Mouse (Mus musculus): ENCODE results near the gene Sptb.
A peak's percentile ranks its signal among the peaks of the same experiment; 100 is the strongest.

The Sptb gene

DNA sequence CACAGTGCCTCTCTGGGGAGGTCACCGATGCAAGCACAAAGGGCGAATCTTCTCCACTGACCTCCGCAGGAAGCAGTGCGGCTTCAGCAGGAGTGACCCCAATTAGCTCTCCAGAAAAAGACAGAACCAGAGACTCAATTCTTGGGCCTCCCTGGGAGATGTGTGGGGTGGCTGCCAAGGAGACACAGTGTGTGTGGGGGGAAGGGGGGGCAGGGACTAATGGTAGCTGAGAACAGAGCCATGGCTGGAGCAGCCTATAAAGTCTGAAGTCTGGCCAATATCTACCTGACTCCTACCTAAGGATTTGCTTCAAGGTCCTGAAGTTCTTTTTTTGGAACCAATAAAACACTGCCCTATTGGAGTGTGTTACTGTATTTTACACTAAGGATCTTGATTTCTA is 105.8 kb downstream of the Sptb start:
- no peak for DNase-seq

DNA sequence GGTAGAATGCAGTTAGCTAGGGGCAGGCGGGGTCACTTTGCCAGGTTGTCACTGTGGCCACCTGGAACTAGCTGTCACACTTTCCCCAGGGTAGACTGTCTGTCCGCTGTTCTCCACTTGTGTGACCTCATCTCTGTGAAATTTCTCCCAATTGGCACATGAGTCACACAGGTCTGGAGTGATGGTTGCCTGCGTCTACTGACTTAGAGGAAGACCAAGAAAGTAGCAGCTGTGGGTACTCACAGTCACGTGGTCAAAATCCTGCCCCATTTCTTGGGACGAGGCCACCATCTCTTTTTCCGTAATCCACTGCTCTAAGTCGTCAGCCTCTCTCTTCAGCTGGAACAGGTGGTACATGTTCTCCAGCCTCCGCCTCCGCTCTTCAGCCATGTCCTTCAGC is 106.6 kb downstream of the Sptb start:
- DNase-seq, result no peak

DNA sequence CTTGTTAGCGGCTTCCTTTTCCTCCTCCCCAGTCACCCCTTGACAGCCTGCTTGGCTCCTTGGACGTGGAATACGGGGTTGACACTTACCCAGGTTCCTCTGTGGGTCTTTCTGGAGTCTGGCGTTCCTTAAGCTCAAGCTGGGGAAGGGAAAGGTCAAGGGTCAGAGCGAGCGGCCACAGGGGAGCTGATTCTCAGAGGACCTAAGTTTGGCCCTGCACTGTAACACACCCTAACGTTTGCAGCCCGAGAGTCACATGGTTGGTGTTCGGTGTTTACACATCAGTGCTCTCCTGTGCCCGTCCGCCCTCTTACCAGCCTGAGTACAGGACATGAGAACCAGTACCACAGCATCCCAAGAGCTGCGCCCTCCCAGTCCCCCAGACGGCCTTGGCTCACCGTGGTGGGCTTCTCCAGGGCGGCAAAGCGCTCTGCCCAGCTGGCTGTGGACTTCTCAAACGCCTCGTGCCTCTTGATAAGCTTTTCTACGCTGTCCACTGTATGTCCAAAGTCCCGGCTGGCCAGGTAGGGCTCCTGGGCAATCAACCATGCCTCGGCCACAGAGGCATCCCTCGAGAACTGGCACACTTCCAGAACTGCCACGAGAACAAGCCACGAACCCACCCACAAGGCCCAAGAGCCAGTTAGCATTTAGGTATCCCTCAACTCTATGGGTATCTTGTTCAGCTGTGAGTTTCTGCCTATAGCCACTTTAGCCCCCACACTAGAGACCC is 112.0 kb downstream of the Sptb start:
- peak; percentile 68 for DNase-seq

DNA sequence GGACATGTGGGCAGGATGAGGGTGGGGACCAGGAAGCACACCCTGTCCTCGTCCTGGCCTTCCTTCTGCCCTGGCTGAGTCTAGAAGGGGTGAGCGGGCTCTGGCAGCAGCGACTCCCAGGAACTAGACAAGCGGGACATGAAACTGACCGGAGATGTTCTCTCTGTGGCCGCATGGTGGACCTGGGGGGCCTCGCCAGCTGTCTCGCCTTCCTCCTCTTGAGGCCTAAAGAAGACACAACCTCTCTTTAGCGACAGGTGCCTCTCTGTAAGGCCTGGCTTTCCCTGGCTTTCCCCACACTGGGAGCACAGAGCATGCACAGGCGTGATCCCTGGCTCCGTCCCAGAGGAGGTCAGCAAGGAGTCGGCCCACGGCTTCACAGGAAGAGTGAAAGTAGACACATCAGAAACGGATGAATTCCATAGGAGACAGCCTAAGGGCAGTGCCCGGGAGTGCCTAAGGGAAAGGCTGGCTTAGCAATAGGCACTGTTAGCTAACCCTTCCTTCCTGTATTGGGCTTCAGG is 112.7 kb downstream of the Sptb start:
- DNase-seq, result peak; percentile 57

DNA sequence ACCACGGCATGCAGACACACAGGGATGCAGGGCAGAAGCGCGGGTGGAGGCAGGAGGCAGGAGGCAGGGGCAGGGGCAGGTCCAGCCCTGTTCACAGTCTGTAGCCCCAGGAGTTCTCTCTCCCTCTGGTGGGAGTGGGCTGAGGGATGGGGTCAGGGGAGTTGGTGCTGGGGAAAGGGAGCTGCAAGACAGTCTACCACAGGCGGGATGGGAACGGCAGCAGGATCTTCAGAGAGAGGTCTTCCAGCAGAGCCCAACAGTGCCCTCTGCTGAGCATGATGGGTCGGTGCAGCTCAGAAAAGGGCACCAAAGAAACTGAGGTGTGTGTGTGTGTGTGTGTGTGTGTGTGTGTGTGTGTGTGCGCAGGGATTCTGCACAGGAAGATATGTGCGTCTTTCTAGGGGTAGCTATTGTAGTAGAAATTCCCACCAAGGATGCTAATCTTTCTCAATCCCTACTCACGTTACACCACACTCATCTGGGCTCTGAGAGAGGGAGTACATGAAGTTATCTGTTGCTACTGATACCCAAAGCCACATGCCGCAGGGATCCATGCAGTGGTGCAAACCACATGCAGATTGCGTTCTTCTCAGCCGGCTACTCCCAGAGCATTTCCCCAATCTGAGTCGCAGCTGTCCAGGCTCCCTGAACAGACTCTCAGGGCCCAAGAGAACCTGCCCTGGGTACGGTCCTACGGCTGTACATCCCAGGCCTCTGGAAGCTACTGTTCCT is 113.9 kb downstream of the Sptb start:
- peak; percentile 52 for DNase-seq

GRCm38 (mm10) chr12:76595830-76596229 is 114.5 kb downstream of the Sptb start:
- DNase-seq, result no peak

DNA sequence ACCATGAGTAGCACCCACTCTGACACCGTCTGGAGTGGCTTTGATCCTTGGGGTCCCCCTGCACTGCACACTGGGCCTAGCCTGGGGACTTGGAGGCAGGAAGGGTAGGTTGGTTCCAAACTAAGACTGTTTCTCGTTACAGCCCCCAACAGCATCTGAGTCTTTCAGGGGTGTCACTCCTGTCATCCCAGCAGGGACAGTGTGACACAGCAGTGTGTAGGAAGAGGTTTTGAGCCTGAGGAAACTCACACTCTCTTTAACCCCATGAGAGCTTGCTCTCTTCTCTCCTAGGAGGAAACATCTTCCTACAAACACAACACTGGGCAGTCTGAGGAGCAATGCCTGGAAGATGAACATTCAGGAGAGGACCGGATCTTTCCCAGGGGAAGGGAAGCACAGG is 115.8 kb downstream of the Sptb start:
- DNase-seq, result no peak

DNA sequence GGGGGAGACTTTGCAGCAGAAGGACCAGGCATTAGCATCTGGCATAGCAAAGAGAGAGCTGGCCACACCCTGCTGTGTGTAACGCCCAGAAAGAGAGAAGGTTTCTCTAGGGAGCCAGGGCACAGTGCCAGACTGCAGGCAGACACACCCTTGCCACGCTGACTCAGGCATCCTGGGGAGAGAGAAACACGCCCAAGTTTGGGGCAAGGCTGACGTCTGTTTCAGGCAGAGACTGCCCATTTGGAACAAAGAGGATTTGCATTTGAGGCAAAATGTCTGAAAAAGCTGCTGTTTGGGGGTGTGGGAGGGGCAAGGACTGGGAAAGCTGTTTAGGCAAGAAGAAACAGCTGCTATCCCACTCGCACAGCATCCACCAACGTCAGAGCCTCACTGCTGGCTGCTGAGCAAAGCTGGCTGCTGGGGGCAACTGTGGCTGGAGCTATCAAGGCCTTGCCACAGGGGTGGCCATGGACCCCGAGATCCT is 116.5 kb downstream of the Sptb start:
- peak; percentile 55 for DNase-seq

DNA sequence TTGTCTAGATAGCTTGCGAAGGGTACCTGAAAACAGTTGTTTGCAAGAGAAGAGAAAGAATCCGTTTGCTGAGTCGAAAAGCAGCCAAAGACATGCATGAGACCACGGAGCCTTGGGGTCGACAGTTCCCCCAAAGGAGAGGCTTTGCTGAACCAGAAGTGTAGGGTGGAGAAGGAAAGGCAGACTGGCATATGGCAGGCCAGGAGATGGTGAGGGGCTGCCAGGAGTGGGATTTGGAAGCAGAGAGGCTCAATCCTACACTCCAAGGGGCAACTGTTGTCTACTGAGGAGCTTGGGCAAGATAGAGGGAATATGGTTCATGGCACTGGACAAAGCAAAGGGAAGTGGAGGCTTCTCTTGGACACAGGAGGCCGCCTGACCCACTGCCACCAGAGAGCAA is 117.1 kb downstream of the Sptb start:
- DNase-seq, result no peak

GRCm38 (mm10) chr12:76592213-76592612 is 118.1 kb downstream of the Sptb start:
- DNase-seq, result no peak

- no peak for DNase-seq
Observed at GRCm38 (mm10) chr12:76591037-76591436, 119.3 kb downstream of the Sptb start.

DNA sequence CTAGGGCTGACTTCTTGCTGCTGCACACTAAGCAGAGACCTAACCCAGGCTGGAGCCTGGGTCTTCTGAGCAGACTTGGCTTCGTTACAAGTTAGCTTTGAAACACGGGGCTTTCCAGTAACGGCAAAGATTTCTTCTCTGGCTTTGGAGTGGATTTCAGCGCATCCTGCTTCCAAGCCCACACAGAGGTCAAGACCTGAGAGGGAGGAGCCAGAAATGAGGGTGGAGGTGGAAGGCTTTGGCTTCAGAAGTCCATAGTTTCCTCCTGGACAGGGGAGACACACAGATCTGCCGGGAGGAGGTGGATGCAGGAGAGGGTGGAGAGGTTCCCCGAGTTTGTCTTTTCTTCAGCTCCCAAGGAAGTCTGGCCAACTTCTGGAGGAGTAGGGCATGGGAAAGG is 120.8 kb downstream of the Sptb start:
- DNase-seq, result peak; percentile 21

- no peak for DNase-seq
Observed at GRCm38 (mm10) chr12:76587357-76587756, 123.0 kb downstream of the Sptb start.

- DNase-seq, result no peak
Observed at GRCm38 (mm10) chr12:76585028-76585427, 125.3 kb downstream of the Sptb start.

DNA sequence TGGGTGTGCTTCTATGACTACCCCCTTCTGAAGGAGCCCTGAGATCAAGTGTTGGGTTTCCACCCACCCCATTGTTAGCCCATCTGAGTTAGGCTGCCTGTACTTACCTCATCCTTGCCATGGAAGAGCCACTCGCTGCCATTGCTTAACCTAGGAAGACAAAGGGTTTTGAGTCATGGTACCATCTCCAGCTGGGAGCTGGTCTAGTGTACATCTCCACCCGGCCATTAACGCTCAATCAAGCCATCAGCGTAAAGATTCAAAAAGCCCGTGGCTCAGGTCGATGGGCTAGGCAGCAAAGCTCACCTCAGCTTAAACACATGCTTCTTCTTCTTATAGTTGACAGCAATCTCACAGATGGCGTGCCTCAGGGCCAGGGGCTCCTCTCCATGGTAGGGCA is 126.9 kb downstream of the Sptb start:
- DNase-seq, result no peak

DNA sequence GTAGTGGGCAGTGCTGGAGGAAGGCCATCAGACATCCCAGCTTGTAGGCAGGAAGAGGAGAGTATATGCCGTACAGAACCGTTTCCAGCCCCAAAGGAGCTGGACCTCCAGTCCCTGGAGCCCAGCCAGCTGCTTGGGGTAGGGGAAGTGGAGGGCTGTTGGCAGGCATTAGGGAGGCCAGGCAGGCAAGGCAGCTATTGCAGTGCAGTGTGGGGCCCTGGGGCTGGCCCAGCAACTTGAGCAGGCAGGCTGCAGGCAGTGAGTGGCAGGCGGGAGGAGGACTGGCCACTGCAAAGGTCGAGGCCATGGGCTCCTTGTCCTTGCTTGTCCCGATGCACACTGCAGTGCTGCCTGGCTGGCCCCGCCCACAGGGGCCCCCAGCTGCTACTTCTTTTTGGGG is 127.5 kb downstream of the Sptb start:
- DNase-seq, result peak; percentile 62

GRCm38 (mm10) chr12:76582139-76582538 is 128.2 kb downstream of the Sptb start:
- DNase-seq, result peak; percentile 50

DNA sequence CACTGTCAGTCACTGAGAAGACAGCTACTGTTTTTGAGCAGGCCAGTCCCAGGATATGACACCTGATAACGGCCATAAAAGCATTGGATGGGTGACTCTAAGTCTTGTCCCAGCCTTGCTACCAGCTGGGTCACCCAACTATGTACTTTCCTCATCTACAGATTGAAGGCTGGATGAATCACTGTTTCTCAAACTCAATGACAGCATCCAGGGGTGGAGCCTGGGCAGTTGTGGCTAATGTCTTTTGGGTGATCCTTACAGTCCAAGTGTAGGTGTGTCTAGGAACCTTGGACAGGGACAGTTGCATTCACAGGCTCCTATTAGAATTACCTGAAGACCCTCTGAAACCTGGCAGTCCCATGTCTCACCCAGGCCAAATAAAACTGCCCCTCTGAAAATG is 130.5 kb downstream of the Sptb start:
- no peak for DNase-seq

DNA sequence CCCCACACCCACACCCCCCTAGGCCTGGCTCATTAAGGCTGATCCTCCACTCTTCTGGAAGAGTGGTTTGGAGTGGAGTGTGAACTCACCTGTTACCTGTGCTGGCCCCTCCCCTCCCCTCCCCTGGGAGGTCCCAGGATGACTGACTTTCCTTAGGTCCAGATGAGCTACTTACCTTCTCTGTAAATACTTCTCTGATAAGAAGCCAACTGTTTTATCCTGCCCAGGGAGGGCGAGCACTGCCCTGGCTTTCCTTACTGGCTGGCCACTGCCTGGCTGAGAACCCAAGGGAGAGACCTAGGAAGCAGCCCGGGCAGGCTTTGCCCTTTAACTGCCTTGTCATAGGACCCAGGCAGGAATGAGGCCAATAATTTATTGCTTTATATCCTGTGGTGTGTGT is 131.9 kb downstream of the Sptb start:
- DNase-seq, result peak; percentile 49

DNA sequence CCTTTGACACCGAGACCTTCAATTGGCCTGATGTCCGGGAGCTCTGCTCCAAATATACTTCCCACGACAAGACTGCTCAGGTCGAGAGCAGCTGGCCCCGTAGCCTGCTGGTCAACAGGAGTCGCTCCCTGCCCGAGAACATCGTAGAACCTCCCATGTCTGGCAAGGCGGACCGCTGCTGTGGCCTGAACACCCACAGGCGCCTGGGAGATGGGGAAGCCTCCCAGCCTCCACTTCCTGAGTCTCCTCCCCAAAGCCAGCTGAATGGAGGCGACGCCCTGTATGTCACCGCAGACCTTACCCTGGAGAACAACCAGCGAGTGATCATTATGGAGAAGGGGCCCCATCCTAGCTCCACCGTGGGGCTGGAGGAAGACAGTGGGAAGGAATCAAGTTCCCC is 132.5 kb downstream of the Sptb start:
- no peak for DNase-seq

- no peak for DNase-seq
Observed at GRCm38 (mm10) chr12:76576806-76577205, 133.5 kb downstream of the Sptb start.

DNA sequence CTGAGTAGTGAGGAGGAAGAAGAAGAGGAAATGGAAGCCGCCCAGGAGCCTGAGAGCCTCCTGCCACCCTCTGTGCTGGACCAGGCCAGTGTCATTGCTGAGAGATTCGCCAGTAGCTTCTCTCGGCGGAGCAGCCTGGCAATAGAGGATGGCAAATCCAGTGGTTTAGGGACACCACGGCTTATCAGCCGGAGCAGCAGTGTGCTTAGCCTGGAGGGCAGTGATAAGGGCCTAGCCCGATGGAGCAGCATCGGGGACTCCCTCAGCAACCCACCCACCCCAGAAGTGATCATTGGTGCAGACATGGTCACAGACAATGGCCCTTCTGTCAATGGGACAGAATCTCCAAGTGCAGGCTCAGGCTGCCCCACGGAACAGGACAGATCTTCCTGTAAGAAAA is 134.3 kb downstream of the Sptb start:
- DNase-seq, result no peak

DNA sequence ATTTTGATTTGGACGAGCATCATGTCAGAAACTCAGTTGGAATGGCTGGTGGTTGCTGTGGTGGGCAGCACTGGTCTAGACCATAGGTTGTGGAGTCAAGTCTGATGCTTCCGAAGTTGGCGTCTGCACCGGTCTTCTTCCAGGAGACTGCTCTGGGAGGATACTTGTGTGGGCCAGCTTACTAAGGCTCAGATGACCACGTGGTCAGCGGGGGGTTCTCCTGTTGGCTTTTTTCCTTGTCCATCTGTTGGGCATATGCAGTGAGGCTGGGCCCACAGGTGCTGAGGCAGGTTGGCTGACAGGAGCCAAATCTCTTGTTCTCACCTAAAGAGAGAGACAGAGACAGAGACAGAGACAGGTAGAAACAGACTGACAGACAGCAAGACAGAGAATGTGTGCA is 135.5 kb downstream of the Sptb start:
- no peak for DNase-seq

DNA sequence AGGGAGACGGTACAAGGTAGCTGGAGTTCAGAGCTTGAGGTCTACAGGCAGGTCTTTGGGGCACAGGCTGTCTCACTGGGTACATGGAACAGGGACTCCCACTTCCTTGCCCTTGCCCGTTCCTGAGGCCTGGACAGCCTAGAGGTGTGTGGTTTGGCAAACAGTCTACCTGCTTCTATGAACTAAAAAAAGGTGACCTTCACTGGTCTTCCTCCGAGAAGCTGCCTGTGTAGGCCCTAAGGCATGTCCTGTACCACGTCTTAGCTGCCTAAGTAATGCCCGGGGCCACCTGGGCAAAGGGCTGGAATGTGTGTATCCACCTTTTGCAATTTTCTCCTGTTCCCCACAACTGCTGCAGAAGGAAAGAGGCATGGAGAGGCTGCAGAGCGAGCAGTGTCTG is 137.0 kb downstream of the Sptb start:
- DNase-seq, result peak; percentile 77
